Mouse (Mus musculus) lung, postnatal 0 days (tissue): ENCODE measurements around the gene Psat1.

Experiments
- CTCF ChIP-seq: IDR thresholded peaks from 2 replicates; pipeline ENCODE4 v1.5.1; 2016; ENCODE audit warnings: antibody characterized with exemption, mild to moderate bottlenecking
- EP300 ChIP-seq: IDR thresholded peaks from 2 replicates; pipeline ENCODE4 v1.6.1; 2016; ENCODE audit warnings: antibody characterized with exemption, mild to moderate bottlenecking, control low read depth

DNA sequence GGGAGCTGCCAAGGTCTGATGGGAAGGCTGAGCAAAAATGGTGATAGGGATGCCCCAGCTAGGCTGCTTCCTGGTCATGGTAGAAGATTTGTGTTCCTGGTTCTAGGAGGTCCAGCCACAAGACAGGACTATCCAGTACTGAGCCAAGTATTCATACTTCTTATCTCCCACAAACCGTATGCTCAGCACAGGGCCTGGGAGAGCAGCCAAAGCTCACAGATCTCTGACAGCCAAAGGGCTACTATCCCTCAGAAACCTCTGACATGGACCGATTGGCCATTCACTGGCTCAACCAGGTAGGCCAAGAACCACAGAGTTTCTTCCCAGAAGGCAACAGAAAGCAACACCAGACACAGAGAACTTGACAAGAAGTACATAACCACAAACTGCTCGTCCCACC, 36.1 kb downstream of the Psat1 start:
- no peak for TF ChIP-seq CTCF
- no peak for TF ChIP-seq EP300
